Mouse (Mus musculus) spleen, adult 18-20 months (tissue): ENCODE data around the gene Ak8.

Experiments used
- DNase-seq, 2 experiments: peaks; one replicate each; pipeline ENCODE4 v3.0.0; 2022; ENCODE audit warnings: mixed read lengths in 2 of 2

Ak8 gene

GRCm38 (mm10) chr2:28740159-28740558 lies 40.2 kb downstream of the Ak8 start:
- DNase-seq = no peak

- DNase-seq = no peak
Measured at GRCm38 (mm10) chr2:28742701-28743100, 42.7 kb downstream of the Ak8 start.

GRCm38 (mm10) chr2:28746682-28747332 lies 46.8 kb downstream of the Ak8 start:
- DNase-seq = no peak

GRCm38 (mm10) chr2:28747705-28748104 lies 47.7 kb downstream of the Ak8 start:
- no peak for DNase-seq

GRCm38 (mm10) chr2:28751186-28751585 lies 51.2 kb downstream of the Ak8 start:
- DNase-seq = no peak

- DNase-seq = no peak
Measured at GRCm38 (mm10) chr2:28751658-28752057, 51.7 kb downstream of the Ak8 start.

- no peak for DNase-seq
Measured at GRCm38 (mm10) chr2:28752388-28752787, 52.4 kb downstream of the Ak8 start.

- DNase-seq = peak; percentile 49 to 76
Measured at GRCm38 (mm10) chr2:28755451-28755850, 55.5 kb downstream of the Ak8 start.

GRCm38 (mm10) chr2:28756201-28756600 lies 56.2 kb downstream of the Ak8 start:
- peak; percentile 12 to 44 for DNase-seq

GRCm38 (mm10) chr2:28759441-28759840 lies 59.5 kb downstream of the Ak8 start:
- DNase-seq = no peak

- no peak for DNase-seq
Measured at GRCm38 (mm10) chr2:28766590-28766989, 66.6 kb downstream of the Ak8 start.

- DNase-seq = no peak
Measured at GRCm38 (mm10) chr2:28767041-28767440, 67.1 kb downstream of the Ak8 start.

GRCm38 (mm10) chr2:28770697-28771096 lies 70.7 kb downstream of the Ak8 start:
- no peak for DNase-seq

GRCm38 (mm10) chr2:28774073-28774472 lies 74.1 kb downstream of the Ak8 start:
- DNase-seq = no peak

GRCm38 (mm10) chr2:28776728-28777127 lies 76.8 kb downstream of the Ak8 start:
- DNase-seq = no peak

GRCm38 (mm10) chr2:28780001-28780782 lies 80.2 kb downstream of the Ak8 start:
- DNase-seq = no peak

GRCm38 (mm10) chr2:28781310-28781709 lies 81.3 kb downstream of the Ak8 start:
- DNase-seq = no peak

GRCm38 (mm10) chr2:28786355-28787066 lies 86.5 kb downstream of the Ak8 start:
- no peak for DNase-seq

GRCm38 (mm10) chr2:28787067-28787619 lies 87.2 kb downstream of the Ak8 start:
- DNase-seq = no peak

- no peak for DNase-seq
Measured at GRCm38 (mm10) chr2:28792931-28793610, 93.1 kb downstream of the Ak8 start.

- DNase-seq = no peak
Measured at GRCm38 (mm10) chr2:28794623-28795022, 94.7 kb downstream of the Ak8 start.

GRCm38 (mm10) chr2:28796298-28796697 lies 96.3 kb downstream of the Ak8 start:
- no peak for DNase-seq
